Mouse (Mus musculus): ENCODE results near the gene Tacc3.
A peak's percentile ranks its signal among the peaks of the same experiment; 100 is the strongest.

DNA sequence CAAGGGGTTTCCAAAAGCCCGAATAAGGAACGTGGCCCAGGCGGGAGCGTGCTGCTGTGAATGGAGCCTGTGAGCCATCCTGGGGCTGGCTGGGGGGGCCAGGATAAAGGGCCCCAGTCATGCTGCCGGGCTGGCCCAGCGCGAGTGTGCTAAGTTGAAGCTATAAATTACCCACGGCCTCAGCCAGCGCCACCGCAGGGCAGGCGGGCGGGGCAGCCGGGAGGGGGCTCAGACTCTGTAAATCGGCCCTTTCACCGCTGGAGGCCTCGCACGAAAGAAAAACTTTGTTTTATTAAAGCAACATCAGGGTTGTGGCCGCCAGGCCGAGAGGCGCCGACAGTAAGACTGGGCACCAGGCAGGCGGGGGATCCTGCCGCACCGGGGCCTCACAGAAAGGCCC is 34.5 kb downstream of the Tacc3 start:
- TF ChIP-seq CTCF (IDR thresholded peaks at IDR 0.05) (peak; percentile 44), EP300 (IDR thresholded peaks at IDR 0.05) (no peak)

Data from lung, postnatal 0 days (tissue).